In the genomic region with DNA sequence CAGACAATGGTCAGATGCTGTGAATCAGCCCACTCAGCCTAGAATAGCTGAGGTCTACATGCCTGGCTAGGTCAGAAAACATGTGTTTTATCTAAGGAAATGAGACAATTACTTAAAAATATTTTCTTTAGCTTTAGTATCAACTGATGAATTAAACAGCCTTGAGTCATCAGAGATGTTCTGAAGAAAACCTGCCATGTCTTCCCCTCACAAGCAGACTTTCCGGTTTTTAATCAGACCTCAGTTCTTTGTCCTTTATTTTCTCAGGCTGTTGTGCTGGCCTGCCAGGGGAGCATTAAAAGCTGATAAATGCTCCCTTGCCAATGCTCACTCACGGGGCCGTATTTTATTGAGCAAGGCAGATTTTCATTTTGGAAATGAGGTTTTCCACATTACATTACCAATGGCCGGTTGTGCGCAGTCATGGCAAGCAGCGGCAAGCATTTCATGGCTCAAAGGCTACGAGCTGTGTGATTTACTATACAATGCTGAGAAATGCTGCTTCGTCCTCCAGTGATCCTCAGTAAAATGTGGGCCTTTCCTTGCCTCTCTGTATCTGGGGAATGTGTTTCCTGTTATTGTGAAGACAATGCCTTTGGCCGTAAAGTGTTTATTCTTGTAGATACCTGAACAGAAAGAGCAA, we compare ENCODE assay signal across 9 mouse cellular contexts.
DNase-seq lines count a peak whose midpoint lies in the region; ATAC-seq and TF ChIP-seq lines count a peak whose summit lies in the region.
"Had no signal": no experiment of that assay in that cellular context is flagged by ENCODE, and none has a peak within 500 bp of the region (broad histone marks: within the 10 kb centered on the region; RNA-seq: fewer than 3 reads in every experiment).

No protein-coding gene starts in this region.

- H3K9ac ChIP-seq in intestine, embryonic 14.5 days (ENCODE audit: low read length) = no peak overlapping the region
- no peak overlapping the region for H3K9ac ChIP-seq in intestine, postnatal 0 days (ENCODE audit: low read depth, low read length)
- peak overlapping the region; percentile 24; the same call in 1 of the 2 replicates for H3K9ac ChIP-seq in midbrain, embryonic 12.5 days (replicated peaks)

- intact Hi-C loops in heart, postnatal 10 days (cut with DNase I) = no loop called here

- H3K4me2 ChIP-seq in intestine, embryonic 14.5 days (ENCODE audit: low read length) = no peak overlapping the region
- no peak overlapping the region for H3K4me2 ChIP-seq in intestine, postnatal 0 days (replicated peaks; ENCODE audit: low read depth)
- no peak overlapping the region for H3K4me2 ChIP-seq in midbrain, embryonic 12.5 days (replicated peaks)

- H3K36me3 ChIP-seq in intestine, embryonic 14.5 days (ENCODE audit: control insufficient read depth, insufficient read depth, low read length) = 0 out of 2 replicates have a peak, but pooled peaks cover 12% of the 10 kb centered on the region
- no peaks in the 10 kb centered on the region for H3K36me3 ChIP-seq in intestine, postnatal 0 days (ENCODE audit: control insufficient read depth, insufficient read depth)
- H3K36me3 ChIP-seq in midbrain, embryonic 12.5 days = no peaks in the 10 kb centered on the region

- H3K27me3 ChIP-seq in intestine, embryonic 14.5 days (replicated peaks; ENCODE audit: control insufficient read depth, insufficient read depth, low read length) = no peaks in the 10 kb centered on the region
- H3K27me3 ChIP-seq in intestine, postnatal 0 days (replicated peaks; ENCODE audit: control insufficient read depth, insufficient read depth, low read length) = no peaks in the 10 kb centered on the region
- H3K27me3 ChIP-seq in midbrain, embryonic 12.5 days = no peaks in the 10 kb centered on the region
- H3K27me3 ChIP-seq: CH12.LX had no signal

- ATAC-seq in intestine, embryonic 14.5 days (replicated peaks; ENCODE audit: low FRiP score, low TSS enrichment, low read depth) = no peak
- ATAC-seq in intestine, postnatal 0 days = no peak
- ATAC-seq in midbrain, embryonic 12.5 days (ENCODE audit: low FRiP score, low read depth) = no peak

- H3K27ac ChIP-seq in intestine, embryonic 14.5 days (ENCODE audit: low read depth) = peak overlapping the region; percentile 39; the same call in 1 of the 2 replicates
- H3K27ac ChIP-seq in intestine, postnatal 0 days (ENCODE audit: low read depth, low read length) = no peak overlapping the region
- peak overlapping the region; percentile 42; the same call in 1 of the 2 replicates for H3K27ac ChIP-seq in midbrain, embryonic 12.5 days (replicated peaks)

- H3K9me3 ChIP-seq in intestine, embryonic 14.5 days (ENCODE audit: control insufficient read depth, low read length) = no peaks in the 10 kb centered on the region
- no peaks in the 10 kb centered on the region for H3K9me3 ChIP-seq in intestine, postnatal 0 days (ENCODE audit: control insufficient read depth)
- H3K9me3 ChIP-seq in midbrain, embryonic 12.5 days = no peaks in the 10 kb centered on the region

- 64% methylated on average over 9 of the region's 9 CpGs for WGBS in intestine, embryonic 14.5 days
- WGBS in intestine, postnatal 0 days = 69% methylated on average over 9 of the region's 9 CpGs
- 47% methylated on average over 9 of the region's 9 CpGs for WGBS in midbrain, embryonic 12.5 days

- TF ChIP-seq CTCF in intestine, postnatal 0 days (IDR thresholded peaks at IDR 0.05; ENCODE audit: low read depth) = no peak

- H3K4me1 ChIP-seq in intestine, embryonic 14.5 days (replicated peaks; ENCODE audit: control insufficient read depth, insufficient read depth, low read length) = peaks cover 7% of the 10 kb centered on the region
- H3K4me1 ChIP-seq in intestine, postnatal 0 days (replicated peaks; ENCODE audit: control insufficient read depth, insufficient read depth, low read length) = no peaks in the 10 kb centered on the region
- peaks cover 9% of the 10 kb centered on the region for H3K4me1 ChIP-seq in midbrain, embryonic 12.5 days

- DNase-seq in intestine, embryonic 14.5 days (ENCODE audit: low spot score) = no peak
- peak; percentile 27 for DNase-seq in embryo, embryonic 11 days
- DNase-seq in heart, postnatal 10 days = peak; percentile 43 to 50
- DNase-seq in c-Kit-positive CD71-positive TER-119-positive erythroid progenitor cells, embryonic 14.5 days (ENCODE audit: low spot score) = no peak
- no peak for DNase-seq in cerebellum, adult 8-10 months
- no peak for DNase-seq in spleen, postnatal 4 days (ENCODE audit: low spot score in 2 of 2)

- no peak overlapping the region for H3K4me3 ChIP-seq in intestine, embryonic 14.5 days (ENCODE audit: low read depth, low read length)
- H3K4me3 ChIP-seq in intestine, postnatal 0 days (ENCODE audit: low read depth, low read length) = no peak overlapping the region
- no peak overlapping the region for H3K4me3 ChIP-seq in midbrain, embryonic 12.5 days

Comparison
In these comparisons a context has a peak if more than half of its experiments do, and no peak if none do; other contexts are left out.
1. DNase-seq: peak in embryo, embryonic 11 days (single experiment) and heart, postnatal 10 days (2 of 2); none in intestine, embryonic 14.5 days (single experiment), c-Kit-positive CD71-positive TER-119-positive erythroid progenitor cells, embryonic 14.5 days (single experiment), cerebellum, adult 8-10 months (single experiment) and spleen, postnatal 4 days (0 of 2).